ENCODE assay signal across 10 mouse cellular contexts in genomic region chr8:126075400-126075799, GRCm38 (mm10).
DNase-seq lines count a peak whose midpoint lies in the region; ATAC-seq and TF ChIP-seq lines count a peak whose summit lies in the region.
"Had no signal": no experiment of that assay in that cellular context is flagged by ENCODE, and none has a peak within 500 bp of the region (broad histone marks: within the 10 kb centered on the region; RNA-seq: fewer than 3 reads in every experiment).

No protein-coding gene starts in this region.

- no peak overlapping the region for H3K4me2 ChIP-seq in intestine, postnatal 0 days (replicated peaks; ENCODE audit: low read depth)
- H3K4me2 ChIP-seq in intestine, embryonic 15.5 days (replicated peaks): no peak overlapping the region
- no peak overlapping the region for H3K4me2 ChIP-seq in limb, embryonic 14.5 days (replicated peaks; ENCODE audit: low read depth, low read length, severe bottlenecking)
- H3K4me2 ChIP-seq: embryonic facial prominence, embryonic 12.5 days; neural tube, embryonic 12.5 days had no signal

- no peak for ATAC-seq in intestine, postnatal 0 days
- ATAC-seq in intestine, embryonic 15.5 days: no peak
- no peak for ATAC-seq in limb, embryonic 14.5 days (ENCODE audit: low FRiP score, low read depth)

- peak; percentile 86 for TF ChIP-seq CTCF in intestine, postnatal 0 days (IDR thresholded peaks at IDR 0.05; ENCODE audit: low read depth)

- no peaks in the 10 kb centered on the region for H3K36me3 ChIP-seq in intestine, postnatal 0 days (ENCODE audit: control insufficient read depth, insufficient read depth)
- no peaks in the 10 kb centered on the region for H3K36me3 ChIP-seq in intestine, embryonic 15.5 days
- no peaks in the 10 kb centered on the region for H3K36me3 ChIP-seq in limb, embryonic 14.5 days (ENCODE audit: control insufficient read depth, insufficient read depth, low read length)
- H3K36me3 ChIP-seq: embryonic facial prominence, embryonic 12.5 days; neural tube, embryonic 12.5 days had no signal

- DNase-seq in adrenal gland, postnatal 25 days: peak; percentile 84
- DNase-seq in embryo, embryonic 9.5 days (ENCODE audit: extremely low spot score): peak; percentile 75
- DNase-seq in heart, postnatal 4 days: peak; percentile 84
- DNase-seq in limb, embryonic 14.5 days (ENCODE audit: low spot score): peak; percentile 32
- DNase-seq in ovary, postnatal 10 days (ENCODE audit: low spot score): peak; percentile 44
- peak; percentile 54 for DNase-seq in thymus, postnatal 0 days (ENCODE audit: low spot score)

- H3K27me3 ChIP-seq in intestine, postnatal 0 days (replicated peaks; ENCODE audit: control insufficient read depth, insufficient read depth, low read length): no peaks in the 10 kb centered on the region
- H3K27me3 ChIP-seq in intestine, embryonic 15.5 days (replicated peaks): no peaks in the 10 kb centered on the region
- no peaks in the 10 kb centered on the region for H3K27me3 ChIP-seq in limb, embryonic 14.5 days (ENCODE audit: control insufficient read depth, insufficient read depth, low read length)
- H3K27me3 ChIP-seq: embryonic facial prominence, embryonic 12.5 days; neural tube, embryonic 12.5 days had no signal

- no peaks in the 10 kb centered on the region for H3K4me1 ChIP-seq in intestine, postnatal 0 days (replicated peaks; ENCODE audit: control insufficient read depth, insufficient read depth, low read length)
- no peaks in the 10 kb centered on the region for H3K4me1 ChIP-seq in intestine, embryonic 15.5 days (replicated peaks)
- H3K4me1 ChIP-seq in limb, embryonic 14.5 days (ENCODE audit: control insufficient read depth, insufficient read depth, low read length): peaks cover 12% of the 10 kb centered on the region

- WGBS in intestine, postnatal 0 days: 16% methylated on average over 10 of the region's 10 CpGs
- WGBS in intestine, embryonic 15.5 days: 15% methylated on average over 10 of the region's 10 CpGs
- WGBS in limb, embryonic 14.5 days: 15% methylated on average over 10 of the region's 10 CpGs

- H3K27ac ChIP-seq in intestine, postnatal 0 days (ENCODE audit: low read depth, low read length): no peak overlapping the region
- H3K27ac ChIP-seq in intestine, embryonic 15.5 days: no peak overlapping the region
- no peak overlapping the region for H3K27ac ChIP-seq in limb, embryonic 14.5 days (replicated peaks; ENCODE audit: low read depth, low read length)
- H3K27ac ChIP-seq: embryonic facial prominence, embryonic 12.5 days; neural tube, embryonic 12.5 days had no signal

- no peak for TF ChIP-seq POLR2A in limb, embryonic 14.5 days (IDR thresholded peaks at IDR 0.05; ENCODE audit: borderline replicate concordance, extremely low read depth, insufficient read depth, insufficient read length)

- no peaks in the 10 kb centered on the region for H3K9me3 ChIP-seq in intestine, postnatal 0 days (ENCODE audit: control insufficient read depth)
- no peaks in the 10 kb centered on the region for H3K9me3 ChIP-seq in intestine, embryonic 15.5 days
- no peaks in the 10 kb centered on the region for H3K9me3 ChIP-seq in limb, embryonic 14.5 days (ENCODE audit: control insufficient read depth, low read length)
- H3K9me3 ChIP-seq: embryonic facial prominence, embryonic 12.5 days; neural tube, embryonic 12.5 days had no signal

- no peak overlapping the region for H3K9ac ChIP-seq in intestine, postnatal 0 days (ENCODE audit: low read depth, low read length)
- H3K9ac ChIP-seq in intestine, embryonic 15.5 days: no peak overlapping the region
- no peak overlapping the region for H3K9ac ChIP-seq in limb, embryonic 14.5 days (ENCODE audit: low read depth, low read length, severe bottlenecking)
- H3K9ac ChIP-seq: embryonic facial prominence, embryonic 12.5 days; neural tube, embryonic 12.5 days had no signal

- H3K4me3 ChIP-seq in intestine, postnatal 0 days (ENCODE audit: low read depth, low read length): no peak overlapping the region
- no peak overlapping the region for H3K4me3 ChIP-seq in intestine, embryonic 15.5 days (replicated peaks)
- H3K4me3 ChIP-seq in limb, embryonic 14.5 days (replicated peaks; ENCODE audit: low read length): no peak overlapping the region
- H3K4me3 ChIP-seq: embryonic facial prominence, embryonic 12.5 days; neural tube, embryonic 12.5 days had no signal

Comparison
In these comparisons a context has a peak if more than half of its experiments do, and no peak if none do; other contexts are left out.
1. DNase-seq: peak in every context shown above with its lines; median percentile 84 in adrenal gland, postnatal 25 days; 84 in heart, postnatal 4 days; 75 in embryo, embryonic 9.5 days; 54 in thymus, postnatal 0 days; 44 in ovary, postnatal 10 days; 32 in limb, embryonic 14.5 days.